ENCODE assay signal across 8 mouse cellular contexts in genomic region chr2:170344502-170345409, GRCm38 (mm10).
A peak's percentile ranks its signal among the peaks of the same experiment; 100 is the strongest.
DNase-seq lines count a peak whose midpoint lies in the region; ATAC-seq and TF ChIP-seq lines count a peak whose summit lies in the region.

No protein-coding gene starts in this region.

- 17% methylated on average over 16 of the region's 18 CpGs for WGBS in lung, embryonic 15.5 days
- WGBS in hindbrain, embryonic 12.5 days: 17% methylated on average over 18 of the region's 18 CpGs
- WGBS in limb, embryonic 15.5 days: 13% methylated on average over 17 of the region's 18 CpGs
- 22% methylated on average over 17 of the region's 18 CpGs for WGBS in stomach, postnatal 0 days

- H3K4me1 ChIP-seq in lung, embryonic 15.5 days: peaks cover 53% of the 10 kb centered on the region
- H3K4me1 ChIP-seq in hindbrain, embryonic 12.5 days: peaks cover 35% of the 10 kb centered on the region
- peaks cover 43% of the 10 kb centered on the region for H3K4me1 ChIP-seq in limb, embryonic 15.5 days
- peaks cover 3% of the 10 kb centered on the region; the same call in 1 of the 2 replicates for H3K4me1 ChIP-seq in stomach, postnatal 0 days (replicated peaks; ENCODE audit: control insufficient read depth, insufficient read depth)

- H3K36me3 ChIP-seq in lung, embryonic 15.5 days: no peaks in the 10 kb centered on the region
- no peaks in the 10 kb centered on the region for H3K36me3 ChIP-seq in hindbrain, embryonic 12.5 days
- no peaks in the 10 kb centered on the region for H3K36me3 ChIP-seq in limb, embryonic 15.5 days
- no peaks in the 10 kb centered on the region for H3K36me3 ChIP-seq in stomach, postnatal 0 days (ENCODE audit: control insufficient read depth, insufficient read depth, low read length)

- no peak overlapping the region for H3K4me3 ChIP-seq in lung, embryonic 15.5 days
- no peak overlapping the region for H3K4me3 ChIP-seq in hindbrain, embryonic 12.5 days
- no peak overlapping the region for H3K4me3 ChIP-seq in limb, embryonic 15.5 days
- H3K4me3 ChIP-seq in stomach, postnatal 0 days (ENCODE audit: low read depth, low read length): no peak overlapping the region; the same call in 1 of the 2 replicates

- H3K27ac ChIP-seq in lung, embryonic 15.5 days: peak overlapping the region; percentile 57
- H3K27ac ChIP-seq in hindbrain, embryonic 12.5 days: peak overlapping the region; percentile 64
- H3K27ac ChIP-seq in limb, embryonic 15.5 days: peak overlapping the region; percentile 85
- H3K27ac ChIP-seq in stomach, postnatal 0 days (replicated peaks): peak overlapping the region; percentile 92

- TF ChIP-seq CTCF in stomach, postnatal 0 days (IDR thresholded peaks at IDR 0.05; ENCODE audit: low read depth): no peak

- H3K9ac ChIP-seq in lung, embryonic 15.5 days: no peak overlapping the region
- H3K9ac ChIP-seq in hindbrain, embryonic 12.5 days: no peak overlapping the region
- no peak overlapping the region for H3K9ac ChIP-seq in limb, embryonic 15.5 days
- H3K9ac ChIP-seq in stomach, postnatal 0 days (ENCODE audit: low read length): 0 out of 2 replicates have a peak overlapping the region, but pooled peaks have one; percentile 50

- no peak for TF ChIP-seq EP300 in stomach, postnatal 0 days (optimal IDR thresholded peaks at IDR 0.05)

- ATAC-seq in lung, embryonic 15.5 days (ENCODE audit: borderline replicate concordance, extremely low read depth, low FRiP score, low TSS enrichment): peak; percentile 7; the same call in 1 of the 2 replicates
- ATAC-seq in hindbrain, embryonic 12.5 days (ENCODE audit: low FRiP score): no peak
- no peak for ATAC-seq in limb, embryonic 15.5 days (ENCODE audit: insufficient number of reproducible peaks, low FRiP score, low TSS enrichment, low read depth)
- no peak for ATAC-seq in stomach, postnatal 0 days (ENCODE audit: low FRiP score, low TSS enrichment)
- ATAC-seq in activated CD4-positive, CD25-positive, alpha-beta regulatory T cell, adult 4 months: no peak

- H3K4me2 ChIP-seq in lung, embryonic 15.5 days: no peak overlapping the region
- peak overlapping the region; percentile 15; the same call in 1 of the 2 replicates for H3K4me2 ChIP-seq in hindbrain, embryonic 12.5 days (replicated peaks)
- peak overlapping the region; percentile 1; the same call in 1 of the 2 replicates for H3K4me2 ChIP-seq in limb, embryonic 15.5 days
- peak overlapping the region; percentile 41; the same call in 1 of the 2 replicates for H3K4me2 ChIP-seq in stomach, postnatal 0 days (replicated peaks; ENCODE audit: low read depth)

- no peaks in the 10 kb centered on the region for H3K9me3 ChIP-seq in lung, embryonic 15.5 days
- H3K9me3 ChIP-seq in hindbrain, embryonic 12.5 days (replicated peaks): no peaks in the 10 kb centered on the region
- no peaks in the 10 kb centered on the region for H3K9me3 ChIP-seq in limb, embryonic 15.5 days
- no peaks in the 10 kb centered on the region for H3K9me3 ChIP-seq in stomach, postnatal 0 days (ENCODE audit: control insufficient read depth, low read length)

- no peak for DNase-seq in lung, postnatal 25 days (ENCODE audit: low spot score)
- peak; percentile 42 for DNase-seq in stomach, postnatal 0 days (ENCODE audit: low spot score)
- no peak for DNase-seq in adrenal gland, adult (ENCODE audit: inconsistent age in 2 of 2, low spot score in 1 of 2)
- no peak for DNase-seq in right cerebral cortex, postnatal 25 days

- H3K27me3 ChIP-seq in lung, embryonic 15.5 days: no peaks in the 10 kb centered on the region
- no peaks in the 10 kb centered on the region for H3K27me3 ChIP-seq in hindbrain, embryonic 12.5 days
- no peaks in the 10 kb centered on the region for H3K27me3 ChIP-seq in limb, embryonic 15.5 days
- H3K27me3 ChIP-seq in stomach, postnatal 0 days (ENCODE audit: control insufficient read depth, insufficient read depth, low read length): no peaks in the 10 kb centered on the region
